Mouse (Mus musculus): ENCODE results near the gene Ucma. TPM values are rescaled to one million over a fixed set of nuclear protein-coding genes. Genes with fewer than 3 reads are reported as not detected.

Ucma gene
- total and polyA plus RNA-seq, 3 experiments: not detected

DNA sequence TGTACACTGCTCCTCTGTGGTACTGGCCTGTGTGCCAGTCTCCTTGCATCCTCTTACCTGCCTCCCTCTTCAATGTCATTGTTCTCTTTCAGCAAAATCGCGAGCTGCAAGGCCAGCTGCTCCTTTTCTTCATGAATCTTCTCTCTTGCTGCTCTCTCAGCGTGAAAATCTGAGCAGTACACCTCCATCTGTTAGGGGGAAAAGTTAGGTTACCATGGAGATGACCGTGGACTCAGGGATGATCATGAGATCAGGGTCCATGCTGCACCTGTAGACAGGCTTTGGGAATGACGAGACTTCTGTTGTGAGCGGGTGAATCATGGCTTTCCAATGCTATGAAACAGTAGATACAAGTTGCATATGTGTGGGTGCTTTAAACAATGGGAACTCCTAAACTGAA is 51.1 kb downstream of the Ucma start:
- no peak for DNase-seq (ENCODE audit: low read depth, low spot score)
- TF ChIP-seq GABPA (IDR thresholded peaks at IDR 0.05; ENCODE audit: low read depth, low read length) (no peak), POLR2AphosphoS2 (IDR thresholded peaks at IDR 0.05; ENCODE audit: low read length) (no peak), MAFK (IDR thresholded peaks at IDR 0.05; ENCODE audit: borderline replicate concordance, low read depth, low read length) (no peak), RAD21 (IDR thresholded peaks at IDR 0.05; ENCODE audit: low read depth, low read length) (no peak)
- H3K9me3 ChIP-seq (replicated peaks; ENCODE audit: insufficient read depth, low read length): no peaks in the 10 kb centered on the region
- H3K4me3 ChIP-seq (ENCODE audit: control insufficient read depth in 1 of 2, insufficient read depth in 1 of 2, low read depth in 2 of 2, low read length in 2 of 2): no peak overlapping the region
- peaks cover 0 to 2% of the 10 kb centered on the region in 2 experiments; a peak in 1 of 4 replicates for H3K36me3 ChIP-seq (ENCODE audit: control insufficient read depth in 1 of 2, insufficient read depth in 2 of 2, low read length in 2 of 2)
- H3K4me1 ChIP-seq (ENCODE audit: control insufficient read depth in 1 of 2, insufficient read depth in 2 of 2, low read length in 2 of 2): no peaks in the 10 kb centered on the region
- H3K79me2 ChIP-seq (ENCODE audit: control insufficient read depth, insufficient read depth, low read length, poor library complexity): no peaks in the 10 kb centered on the region
- H3K27me3 ChIP-seq (ENCODE audit: control insufficient read depth in 1 of 2, insufficient read depth in 2 of 2, low read length in 2 of 2): no peaks in the 10 kb centered on the region
- H3K9ac ChIP-seq (ENCODE audit: control insufficient read depth, low read depth, low read length, poor library complexity, severe bottlenecking): no peak overlapping the region
- H3K27ac ChIP-seq (ENCODE audit: control insufficient read depth, low read depth, low read length): no peak overlapping the region

DNA sequence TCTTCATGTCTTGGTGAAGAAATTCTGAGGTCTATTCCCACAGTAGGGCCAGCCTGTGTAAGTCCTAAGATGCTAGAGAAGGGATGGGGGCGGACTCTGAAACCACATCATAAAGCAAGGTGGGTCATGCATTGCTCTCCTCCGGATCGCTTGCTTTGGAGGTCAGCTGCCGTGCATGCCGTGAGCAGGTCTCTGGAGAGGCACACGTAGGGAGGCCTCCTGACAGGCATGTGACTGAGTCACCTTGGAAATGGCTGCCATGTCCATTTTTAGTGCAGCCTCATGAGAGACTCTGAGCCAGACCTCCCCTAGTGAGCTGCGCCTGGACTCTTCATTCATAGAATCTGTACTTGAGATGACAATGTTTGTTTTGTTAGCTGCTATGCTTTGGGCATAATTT is 52.1 kb downstream of the Ucma start:
- Histone ChIP-seq H3K9me3 (replicated peaks; ENCODE audit: insufficient read depth, low read length) (no peaks in the 10 kb centered on the region), H3K27ac (ENCODE audit: control insufficient read depth, low read depth, low read length) (no peak overlapping the region), H3K4me1 (ENCODE audit: control insufficient read depth in 1 of 2, insufficient read depth in 2 of 2, low read length in 2 of 2) (no peaks in the 10 kb centered on the region), H3K36me3 (ENCODE audit: control insufficient read depth in 1 of 2, insufficient read depth in 2 of 2, low read length in 2 of 2) (peaks cover 0 to 2% of the 10 kb centered on the region in 2 experiments; a peak in 1 of 4 replicates), H3K79me2 (ENCODE audit: control insufficient read depth, insufficient read depth, low read length, poor library complexity) (no peaks in the 10 kb centered on the region), H3K9ac (ENCODE audit: control insufficient read depth, low read depth, low read length, poor library complexity, severe bottlenecking) (no peak overlapping the region), H3K27me3 (ENCODE audit: control insufficient read depth in 1 of 2, insufficient read depth in 2 of 2, low read length in 2 of 2) (no peaks in the 10 kb centered on the region), H3K4me3 (ENCODE audit: control insufficient read depth in 1 of 2, insufficient read depth in 1 of 2, low read depth in 2 of 2, low read length in 2 of 2) (no peak overlapping the region)
- no peak for DNase-seq (ENCODE audit: low read depth, low spot score)
- TF ChIP-seq NELFE (IDR thresholded peaks at IDR 0.05; ENCODE audit: low read depth, low read length): no peak
- no peak for TF ChIP-seq MYB (IDR thresholded peaks at IDR 0.05; ENCODE audit: low read depth, low read length)
- TF ChIP-seq MEF2A (IDR thresholded peaks at IDR 0.05; ENCODE audit: extremely low read depth, insufficient replicate concordance, low read depth, low read length, poor library complexity, severe bottlenecking): no peak
- TF ChIP-seq MYC (IDR thresholded peaks at IDR 0.05; ENCODE audit: low read depth, low read length): no peak
- TF ChIP-seq POLR2AphosphoS2 (IDR thresholded peaks at IDR 0.05; ENCODE audit: low read length): no peak
- no peak for TF ChIP-seq GATA1 (IDR thresholded peaks at IDR 0.05; ENCODE audit: low read depth, low read length)
- TF ChIP-seq POLR2A (IDR thresholded peaks at IDR 0.05; ENCODE audit: control insufficient read depth in 1 of 2, insufficient read depth in 1 of 2, low read depth in 1 of 2, low read length in 2 of 2, poor library complexity in 1 of 2): no peak
- no peak for TF ChIP-seq ELF1 (IDR thresholded peaks at IDR 0.05; ENCODE audit: low read depth, low read length)
- TF ChIP-seq MAFK (IDR thresholded peaks at IDR 0.05; ENCODE audit: borderline replicate concordance, low read depth, low read length): no peak
- TF ChIP-seq CHD2 (IDR thresholded peaks at IDR 0.05; ENCODE audit: low read length): no peak
- no peak for TF ChIP-seq RAD21 (IDR thresholded peaks at IDR 0.05; ENCODE audit: low read depth, low read length)
- TF ChIP-seq EP300 (IDR thresholded peaks at IDR 0.05; ENCODE audit: low read depth in 1 of 2, low read length in 2 of 2): no peak
- no peak for TF ChIP-seq HCFC1 (IDR thresholded peaks at IDR 0.05; ENCODE audit: low read depth, low read length)
- no peak for TF ChIP-seq UBTF (IDR thresholded peaks at IDR 0.05; ENCODE audit: borderline replicate concordance, insufficient read depth, low read depth, low read length)
- no peak for TF ChIP-seq ZC3H11A (IDR thresholded peaks at IDR 0.05; ENCODE audit: low read depth, low read length)
- TF ChIP-seq ZMIZ1 (IDR thresholded peaks at IDR 0.05; ENCODE audit: low read depth, low read length): no peak

All from MEL (cell line).